Mouse (Mus musculus): ENCODE results near the gene Clcn1. TPM values are rescaled to one million over a fixed set of nuclear protein-coding genes. Genes with fewer than 3 reads are reported as not detected.

Clcn1 gene
- polyA plus RNA-seq, 1 experiment: 0.90 TPM

- no peaks in the 10 kb centered on the region for H3K79me2 ChIP-seq (ENCODE audit: control insufficient read depth, insufficient read depth)
Measured at GRCm38 (mm10) chr6:42364607-42365006, 78.1 kb downstream of the Clcn1 start.

GRCm38 (mm10) chr6:42365215-42365614 lies 78.7 kb downstream of the Clcn1 start:
- Histone ChIP-seq H3K27me3 (ENCODE audit: control insufficient read depth, insufficient read depth, insufficient read length) (no peaks in the 10 kb centered on the region), H3ac (ENCODE audit: control insufficient read depth, insufficient read length) (no peak overlapping the region), H3K4me3 (no peak overlapping the region), H3K79me2 (ENCODE audit: control insufficient read depth, insufficient read depth) (no peaks in the 10 kb centered on the region), H3K36me3 (ENCODE audit: control insufficient read depth, insufficient read depth) (peaks cover 6% of the 10 kb centered on the region), H3K4me2 (ENCODE audit: low read depth) (no peak overlapping the region)
- no peak for TF ChIP-seq CEBPB (IDR thresholded peaks at IDR 0.05; ENCODE audit: insufficient read depth, poor library complexity, severe bottlenecking)
- TF ChIP-seq POLR2AphosphoS2 (IDR thresholded peaks at IDR 0.05; ENCODE audit: insufficient read length, low read depth): peak; percentile 11

More at GRCm38 (mm10) chr6:42364607-42365006, 78.1 kb downstream of the Clcn1 start:
- TF ChIP-seq REST (IDR thresholded peaks at IDR 0.05; ENCODE audit: insufficient read depth, insufficient read length): no peak
- no peak for TF ChIP-seq MAX (IDR thresholded peaks at IDR 0.05; ENCODE audit: low read depth)
- TF ChIP-seq POLR2AphosphoS2 (IDR thresholded peaks at IDR 0.05; ENCODE audit: insufficient read length, low read depth): peak; percentile 67
- TF ChIP-seq POLR2A (IDR thresholded peaks at IDR 0.05; ENCODE audit: insufficient read length, low read depth): peak; percentile 28
- TF ChIP-seq MYOD1 (IDR thresholded peaks at IDR 0.05; ENCODE audit: control insufficient read depth in 1 of 3, insufficient read length in 2 of 3, low read depth in 2 of 3): no peak
- TF ChIP-seq CEBPB (IDR thresholded peaks at IDR 0.05; ENCODE audit: insufficient read depth, poor library complexity, severe bottlenecking): no peak
- no peak for TF ChIP-seq SRF (IDR thresholded peaks at IDR 0.05; ENCODE audit: control insufficient read depth, insufficient read length, low read depth)
- TF ChIP-seq MYOG (IDR thresholded peaks at IDR 0.05; ENCODE audit: control insufficient read depth in 1 of 3, insufficient read depth in 1 of 3, insufficient read length in 2 of 3, low read depth in 2 of 3): no peak
- no peak for TF ChIP-seq TCF3 (IDR thresholded peaks at IDR 0.05; ENCODE audit: insufficient read length, low read depth)
- TF ChIP-seq USF1 (IDR thresholded peaks at IDR 0.05; ENCODE audit: low read depth): no peak
- no peak for TF ChIP-seq E2F4 (IDR thresholded peaks at IDR 0.05; ENCODE audit: insufficient read depth)
- Histone ChIP-seq H3K4me2 (ENCODE audit: low read depth) (no peak overlapping the region), H3K4me3 (no peak overlapping the region), H3K27me3 (ENCODE audit: control insufficient read depth, insufficient read depth, insufficient read length) (no peaks in the 10 kb centered on the region), H3K36me3 (ENCODE audit: control insufficient read depth, insufficient read depth) (peaks cover 13% of the 10 kb centered on the region), H3ac (ENCODE audit: control insufficient read depth, insufficient read length) (no peak overlapping the region)

Other genes starting within 250 kb of the Clcn1 start
- gene Sva, start 248.3 kb upstream of the Clcn1 start, polyA plus RNA-seq (2012; fragmentation: generic; extraction: Trizol): not detected
- not detected for gene Tas2r139, start 145.7 kb upstream of the Clcn1 start, polyA plus RNA-seq (2012; fragmentation: generic; extraction: Trizol)
- gene Tas2r144, start 71.4 kb upstream of the Clcn1 start, polyA plus RNA-seq (2012; fragmentation: generic; extraction: Trizol): not detected
- gene Gstk1, start 40.8 kb upstream of the Clcn1 start, polyA plus RNA-seq (2012; fragmentation: generic; extraction: Trizol): 0.53 TPM
- gene Tmem139, start 24.7 kb upstream of the Clcn1 start, polyA plus RNA-seq (2012; fragmentation: generic; extraction: Trizol): not detected
- gene Casp2, start 21.7 kb upstream of the Clcn1 start, polyA plus RNA-seq (2012; fragmentation: generic; extraction: Trizol): 6.7 TPM
- gene Fam131b, start 38.0 kb downstream of the Clcn1 start, polyA plus RNA-seq (2012; fragmentation: generic; extraction: Trizol): 4.2 TPM
- 467 TPM for gene Zyx, start 62.9 kb downstream of the Clcn1 start, polyA plus RNA-seq (2012; fragmentation: generic; extraction: Trizol)
- 6.3 TPM for gene Epha1, start 86.6 kb downstream of the Clcn1 start, polyA plus RNA-seq (2012; fragmentation: generic; extraction: Trizol)
- gene Tas2r143, start 113.6 kb downstream of the Clcn1 start, polyA plus RNA-seq (2012; fragmentation: generic; extraction: Trizol): not detected
- not detected for gene Tas2r135, start 118.7 kb downstream of the Clcn1 start, polyA plus RNA-seq (2012; fragmentation: generic; extraction: Trizol)
- not detected for gene Tas2r126, start 147.8 kb downstream of the Clcn1 start, polyA plus RNA-seq (2012; fragmentation: generic; extraction: Trizol)
- not detected for gene Olfr458, start 178.5 kb downstream of the Clcn1 start, polyA plus RNA-seq (2012; fragmentation: generic; extraction: Trizol)
- gene Olfr457, start 189.7 kb downstream of the Clcn1 start, polyA plus RNA-seq (2012; fragmentation: generic; extraction: Trizol): 0.01 TPM
- gene Olfr456, start 200.5 kb downstream of the Clcn1 start, polyA plus RNA-seq (2012; fragmentation: generic; extraction: Trizol): 0.05 TPM